Mouse (Mus musculus): ENCODE results near the gene Lrrc8a. TPM values are rescaled to one million over a fixed set of nuclear protein-coding genes. Genes with fewer than 3 reads are reported as not detected.

The Lrrc8a gene
- polyA plus RNA-seq, 1 experiment = 24.3 TPM

- no peak for DNase-seq (ENCODE audit: low spot score)
Observed at GRCm38 (mm10) chr2:30238906-30239465, 1.5 kb downstream of the Lrrc8a start.

GRCm38 (mm10) chr2:30239777-30240176 lies 2.3 kb downstream of the Lrrc8a start:
- no peak for DNase-seq (ENCODE audit: low spot score)

- no peak for DNase-seq (ENCODE audit: low spot score)
Observed at GRCm38 (mm10) chr2:30240267-30240666, 2.8 kb downstream of the Lrrc8a start, which contains the start of gene Gm28035. Gm28035 (plus strand) TSS chr2:30240567.

- no peak for DNase-seq (ENCODE audit: low spot score)
Observed at GRCm38 (mm10) chr2:30242509-30242908, 5.0 kb downstream of the Lrrc8a start.

GRCm38 (mm10) chr2:30243391-30243790 lies 5.9 kb downstream of the Lrrc8a start:
- DNase-seq (ENCODE audit: low spot score) = no peak

- no peak for DNase-seq (ENCODE audit: low spot score)
Observed at GRCm38 (mm10) chr2:30244595-30245178, 7.2 kb downstream of the Lrrc8a start.

GRCm38 (mm10) chr2:30247036-30247435 lies 9.5 kb downstream of the Lrrc8a start:
- DNase-seq (ENCODE audit: low spot score) = no peak

GRCm38 (mm10) chr2:30247681-30248080 lies 10.2 kb downstream of the Lrrc8a start:
- DNase-seq (ENCODE audit: low spot score) = no peak

- DNase-seq (ENCODE audit: low spot score) = no peak
Observed at GRCm38 (mm10) chr2:30249182-30249581, 11.7 kb downstream of the Lrrc8a start.

- no peak for DNase-seq (ENCODE audit: low spot score)
Observed at GRCm38 (mm10) chr2:30250166-30251128, 12.9 kb downstream of the Lrrc8a start.

- DNase-seq (ENCODE audit: low spot score) = no peak
Observed at GRCm38 (mm10) chr2:30251417-30252104, 14.0 kb downstream of the Lrrc8a start.

- no peak for DNase-seq (ENCODE audit: low spot score)
Observed at GRCm38 (mm10) chr2:30252521-30252920, 15.0 kb downstream of the Lrrc8a start.

GRCm38 (mm10) chr2:30253809-30254208 lies 16.3 kb downstream of the Lrrc8a start:
- no peak for DNase-seq (ENCODE audit: low spot score)

GRCm38 (mm10) chr2:30255631-30256395 lies 18.3 kb downstream of the Lrrc8a start:
- no peak for DNase-seq (ENCODE audit: low spot score)

- no peak for DNase-seq (ENCODE audit: low spot score)
Observed at GRCm38 (mm10) chr2:30256616-30257350, 19.3 kb downstream of the Lrrc8a start.

- no peak for DNase-seq (ENCODE audit: low spot score)
Observed at GRCm38 (mm10) chr2:30257699-30258460, 20.4 kb downstream of the Lrrc8a start.

GRCm38 (mm10) chr2:30258600-30258999 lies 21.1 kb downstream of the Lrrc8a start:
- no peak for DNase-seq (ENCODE audit: low spot score)

GRCm38 (mm10) chr2:30259131-30260064 lies 21.9 kb downstream of the Lrrc8a start:
- DNase-seq (ENCODE audit: low spot score) = no peak

Measured in urinary bladder, adult 2 months (tissue).